Mouse (Mus musculus) lung, adult 2 months (tissue): ENCODE data around the gene Klhdc8a.

Source experiments
- CTCF ChIP-seq: fragments of 200-500 bp; IDR thresholded peaks from 2 replicates; pipeline ENCODE4 v1.5.1; 2011; ENCODE audit warnings: mild to moderate bottlenecking, low read length, control low read depth; ENCODE audit not compliant: insufficient read depth
- POLR2A ChIP-seq: fragments of 200-500 bp; IDR thresholded peaks from 2 replicates; pipeline ENCODE4 v1.6.1; 2011; ENCODE audit warnings: low read depth, mild to moderate bottlenecking, control low read depth, low read length, borderline replicate concordance; ENCODE audit errors: extremely low read depth

GRCm38 (mm10) chr1:132310754-132311153 is 12.3 kb downstream of the Klhdc8a start:
- TF ChIP-seq CTCF (no peak), POLR2A (no peak)
